Mouse (Mus musculus) yolk sac, embryonic 10.5 days (tissue): ENCODE data around the gene Peg10.
A peak's percentile ranks its signal among the peaks of the same experiment; 100 is the strongest.

Source experiments
- DNase-seq: peaks from one replicate; pipeline ENCODE4 v3.0.0-alpha.2; 2017; ENCODE audit warnings: low spot score

Peg10 gene

DNA sequence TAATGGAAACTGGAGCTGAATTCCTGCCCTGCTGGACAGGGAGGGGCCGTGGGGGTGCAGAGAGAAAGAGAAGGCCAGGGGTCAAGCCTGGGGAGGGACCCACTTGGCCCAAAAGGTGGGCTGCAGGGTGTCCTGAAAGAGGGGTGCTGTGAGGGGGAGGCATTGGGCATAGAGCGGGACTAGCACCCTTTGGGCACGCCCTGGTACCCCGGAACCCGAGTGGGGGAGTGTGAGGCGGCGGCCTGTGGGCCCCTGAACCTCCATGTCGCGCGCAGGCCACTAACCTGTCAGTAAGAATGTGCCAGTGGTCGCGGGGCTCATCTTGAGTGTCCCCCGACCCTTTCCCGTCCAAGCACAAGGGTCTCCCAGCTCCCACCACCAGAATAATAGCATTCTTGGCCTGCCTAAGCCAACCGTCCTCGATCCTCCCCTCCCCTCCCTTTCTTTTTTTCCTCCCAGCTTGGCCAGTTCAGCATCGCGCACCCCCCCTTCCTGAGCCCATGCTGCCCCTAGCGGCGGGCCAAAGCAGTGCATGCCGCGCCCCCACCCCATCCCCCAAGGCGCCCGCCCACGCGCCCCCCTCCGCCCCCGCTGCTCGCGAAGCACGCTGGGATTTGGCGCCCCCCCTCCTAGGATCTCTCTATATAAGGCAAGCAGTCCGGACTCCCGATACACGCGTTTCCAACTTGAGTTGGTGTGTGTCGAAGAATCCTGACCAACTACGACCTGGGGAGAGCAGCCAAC is at the start of gene Peg10, which contains the start of gene Sgce:
Gene Peg10 (plus strand): TSS at position 611 of the 744 bp plus-strand sequence.
Gene Sgce (minus strand): TSS at position 512 of the 744 bp plus-strand sequence.
- DNase-seq, result peak; percentile 88

DNA sequence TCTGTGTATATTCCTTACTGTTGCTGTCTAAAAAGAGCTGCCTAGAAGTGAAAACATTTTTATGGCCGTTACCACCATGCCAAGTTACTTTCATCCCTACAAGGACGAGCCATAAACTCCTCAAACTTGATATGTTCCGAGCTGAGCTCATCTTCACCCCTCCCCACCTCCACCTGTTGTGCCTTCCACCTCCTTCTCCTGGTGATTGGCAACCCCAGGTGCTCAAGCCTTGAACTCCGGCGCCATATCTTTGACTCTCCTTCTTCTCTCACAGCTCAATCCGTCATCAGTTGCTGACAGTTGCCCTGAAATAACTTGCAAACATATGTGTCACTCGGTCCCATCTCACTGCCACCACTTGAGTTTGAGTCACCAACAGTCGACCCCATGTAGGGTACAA is 45.5 kb upstream of the Peg10 start:
- no peak for DNase-seq

DNA sequence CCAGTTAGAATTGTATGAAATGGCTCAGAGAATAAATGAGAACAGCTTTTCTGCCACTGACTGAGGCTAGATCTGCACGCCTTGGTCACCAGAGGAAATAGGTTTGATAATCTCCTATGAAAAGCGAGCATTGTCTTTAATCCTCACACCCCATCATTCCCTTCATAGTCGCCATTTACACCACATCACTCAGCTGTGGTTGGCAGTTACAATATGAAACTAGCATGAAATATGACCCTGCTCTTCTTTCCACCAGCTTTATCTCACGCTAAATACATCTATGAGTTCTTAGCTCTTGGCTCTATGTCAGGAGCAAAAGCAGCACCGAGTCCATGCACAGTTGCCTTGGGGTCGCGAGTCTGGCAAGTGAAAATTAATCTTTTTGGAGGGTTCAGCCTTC is 43.2 kb upstream of the Peg10 start:
- DNase-seq, result no peak

DNA sequence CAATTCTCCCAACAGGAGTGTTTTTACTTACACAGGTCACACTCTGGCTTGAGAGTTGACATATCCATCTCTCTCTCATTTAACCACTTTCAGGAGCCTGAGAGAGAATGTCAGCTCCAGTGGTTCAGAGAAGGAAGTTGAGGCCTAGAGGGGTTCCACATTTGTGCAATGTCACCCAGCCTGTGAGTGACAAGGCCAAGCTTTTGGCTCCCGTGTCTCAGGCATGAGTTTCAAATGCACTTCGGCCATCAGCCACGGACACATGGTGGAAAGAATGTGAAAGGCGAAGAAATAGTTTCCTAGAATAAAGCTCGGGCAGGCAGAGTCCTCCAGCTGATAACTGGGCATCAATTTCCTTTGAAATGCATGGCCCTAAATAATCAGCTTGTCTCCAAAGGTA is 40.7 kb upstream of the Peg10 start:
- DNase-seq, result no peak

DNA sequence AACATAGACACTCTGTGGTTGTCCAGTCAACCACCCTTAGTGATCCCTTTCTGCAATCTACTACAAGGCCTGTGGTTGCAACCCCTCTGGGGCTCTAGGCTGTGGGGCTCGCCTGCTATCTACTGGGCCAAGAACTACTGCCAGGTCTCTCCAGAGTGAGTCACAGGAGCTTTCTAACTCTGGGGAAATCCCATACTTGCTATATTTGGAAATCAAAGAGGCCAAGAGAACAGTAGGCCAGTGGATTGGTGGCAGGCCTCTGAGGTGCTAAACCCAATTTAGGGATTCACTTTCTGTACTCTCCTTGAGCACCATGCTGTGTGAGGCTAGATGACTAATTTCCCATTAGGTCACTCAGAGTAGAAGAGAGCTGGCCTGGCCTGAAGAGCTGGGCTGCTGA is 38.1 kb upstream of the Peg10 start:
- no peak for DNase-seq

DNA sequence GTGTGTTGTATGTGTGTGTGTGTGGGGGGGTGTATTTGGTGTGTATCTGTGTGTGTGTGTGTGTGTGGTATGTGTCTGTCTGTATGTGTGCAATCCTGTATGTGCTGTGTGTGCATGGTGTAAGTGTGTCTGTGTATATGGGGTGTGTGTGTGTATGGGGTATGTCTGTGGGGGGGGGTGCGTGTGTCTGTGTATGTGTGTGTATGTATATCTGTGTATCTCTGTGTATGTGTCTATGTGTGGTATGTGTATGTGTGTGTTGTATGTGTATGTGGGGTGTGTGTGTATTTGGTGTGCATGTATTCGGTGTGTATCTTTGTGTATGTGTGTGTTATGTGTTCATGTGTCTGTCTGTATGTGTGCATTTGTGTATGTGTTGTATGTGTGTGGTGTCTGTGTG is 30.9 kb upstream of the Peg10 start:
- DNase-seq, result no peak

DNA sequence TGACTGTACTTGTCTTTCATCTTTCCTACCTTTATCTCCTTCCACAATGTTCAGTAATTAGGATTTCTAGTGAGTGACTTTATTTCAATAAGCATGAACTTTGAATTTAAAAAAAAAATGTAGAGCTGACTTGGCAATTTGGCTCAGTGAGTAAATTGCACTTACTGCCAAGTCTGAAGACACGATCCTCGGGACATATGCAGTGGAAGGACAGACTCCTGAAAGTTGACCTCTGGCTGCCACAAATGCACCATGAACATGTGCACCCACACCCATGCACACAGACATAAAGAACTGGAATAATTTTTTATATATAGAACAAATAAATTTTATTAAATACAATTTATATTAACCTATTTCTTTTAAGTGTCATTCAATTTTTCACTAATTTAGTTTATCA is 29.8 kb upstream of the Peg10 start:
- no peak for DNase-seq

DNA sequence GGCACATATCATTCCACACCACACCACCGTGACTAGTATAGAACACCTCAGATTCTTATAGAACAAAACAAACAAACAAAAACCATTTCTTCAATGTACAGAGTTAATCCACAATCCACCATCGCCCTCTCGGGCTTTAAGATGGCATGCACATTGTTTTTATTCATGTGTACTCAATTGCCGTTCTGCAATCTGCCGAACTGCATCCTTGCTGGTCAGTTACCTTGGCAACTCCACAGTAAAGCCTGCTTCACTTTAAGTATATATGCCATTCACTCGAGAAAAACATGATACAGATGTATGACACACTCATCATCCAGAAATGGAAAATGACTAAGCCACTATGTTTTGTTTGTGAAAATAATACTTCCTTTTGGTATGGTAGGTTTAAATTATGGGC is 25.0 kb upstream of the Peg10 start:
- DNase-seq, result no peak

DNA sequence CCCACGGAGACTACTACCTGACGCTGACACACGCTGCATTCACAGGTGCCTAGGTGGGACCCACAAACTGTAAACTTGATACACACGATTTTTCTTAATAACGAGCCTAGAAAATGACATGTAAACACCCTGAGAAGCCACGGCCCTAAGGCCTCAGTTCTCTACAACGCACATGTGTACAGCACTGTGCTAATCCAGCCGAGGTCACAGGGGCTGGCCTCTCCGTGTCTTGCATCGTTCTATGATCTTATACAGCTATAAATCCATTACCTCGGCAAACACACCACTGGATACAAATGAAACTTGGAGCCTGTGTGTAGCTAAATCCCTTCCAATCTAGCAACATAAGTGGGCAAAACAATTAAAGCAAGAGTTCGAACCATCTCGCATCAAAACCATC is 24.4 kb upstream of the Peg10 start:
- DNase-seq, result no peak

DNA sequence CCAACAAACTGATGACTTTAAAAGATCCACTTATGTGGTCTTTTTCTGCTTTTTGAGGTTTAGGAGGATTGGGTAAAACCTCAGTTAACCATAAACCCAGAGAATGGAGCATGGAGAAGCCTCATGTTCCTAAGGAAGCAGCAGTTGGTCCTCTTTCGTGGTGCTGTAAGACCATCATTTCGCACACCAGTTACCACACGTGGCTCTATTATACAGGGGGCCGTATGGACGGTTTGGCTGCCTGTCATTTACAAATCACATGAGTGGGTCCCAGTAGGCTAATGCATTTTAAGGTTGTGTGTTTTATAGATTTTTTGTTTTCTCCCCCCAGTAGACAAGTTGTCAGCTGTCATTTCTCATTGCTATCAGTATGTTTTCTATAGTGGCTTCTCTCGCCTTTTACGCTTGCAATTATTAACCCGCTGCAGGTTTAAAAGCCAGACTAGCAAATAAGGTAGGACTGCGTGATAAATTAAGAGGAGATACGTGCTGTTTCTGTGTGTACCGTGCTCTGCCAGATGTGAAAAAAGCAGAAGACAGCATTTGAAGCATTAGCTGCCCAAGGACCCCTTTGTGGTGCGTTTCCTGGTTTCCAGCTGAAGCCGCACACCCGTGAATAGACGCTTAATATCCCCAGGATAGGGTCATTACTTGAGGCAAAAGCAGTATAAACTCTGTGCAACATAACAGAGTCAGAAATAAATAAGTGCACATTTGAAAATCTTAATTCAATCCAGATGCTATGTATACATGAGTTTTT is 22.9 kb upstream of the Peg10 start:
- DNase-seq, result peak; percentile 65

DNA sequence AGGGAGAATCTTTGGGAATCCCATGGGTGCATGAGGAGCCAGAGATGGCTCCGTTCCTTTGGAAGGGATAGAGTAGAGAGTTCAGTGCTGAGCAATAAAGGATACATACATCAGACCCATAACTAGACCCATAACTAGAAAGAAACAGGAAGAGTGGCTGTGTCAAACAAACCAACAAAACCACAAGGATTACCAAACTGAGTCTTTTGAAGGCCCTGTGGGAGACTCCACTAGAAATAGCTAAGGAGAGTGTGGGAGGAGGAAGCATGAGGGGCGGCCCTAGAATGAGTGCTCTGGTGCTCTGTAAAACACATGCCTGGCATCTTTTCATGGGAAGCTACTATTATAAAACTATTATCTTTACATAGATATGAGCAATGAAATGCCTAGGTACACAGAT is 18.8 kb upstream of the Peg10 start:
- DNase-seq, result no peak

DNA sequence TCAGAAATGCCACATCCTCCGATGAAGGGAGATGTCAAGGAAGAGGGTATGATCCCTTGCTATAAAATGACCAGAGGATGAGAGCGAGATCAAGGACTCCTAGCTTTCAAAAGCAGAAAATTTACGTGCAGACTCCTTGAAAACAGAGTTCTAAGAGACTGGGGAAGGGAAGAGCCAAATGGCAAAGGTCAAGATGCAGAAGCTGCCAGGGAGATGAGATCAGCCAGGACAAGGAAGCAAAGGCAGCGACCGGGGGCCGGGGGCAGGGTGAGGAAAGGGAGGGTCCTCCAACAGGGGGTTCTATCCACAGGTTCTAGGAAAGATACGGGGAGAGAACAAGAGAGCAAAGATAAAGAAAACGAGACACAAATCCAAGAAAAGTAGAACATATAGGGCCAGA is 15.4 kb upstream of the Peg10 start:
- DNase-seq, result peak; percentile 76

DNA sequence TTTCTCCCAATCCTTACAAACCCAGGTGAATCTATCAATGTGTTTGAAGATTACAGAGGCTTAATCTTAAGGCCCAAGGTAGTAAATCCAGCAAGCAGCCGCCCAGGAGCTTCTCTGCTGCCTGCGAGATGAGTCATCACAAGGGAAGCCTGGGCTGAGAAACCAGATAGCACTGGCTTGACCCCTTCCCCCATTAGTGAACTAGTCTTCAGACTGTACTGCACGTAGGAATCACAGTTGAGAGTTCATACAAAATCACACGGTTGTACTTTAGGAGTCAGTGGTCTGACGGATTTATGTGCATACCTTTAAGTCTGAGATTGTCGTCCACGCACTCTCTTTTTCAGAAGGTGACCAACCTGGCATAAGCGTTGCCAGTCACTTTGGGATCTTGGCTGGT is 13.9 kb upstream of the Peg10 start:
- peak; percentile 86 for DNase-seq

DNA sequence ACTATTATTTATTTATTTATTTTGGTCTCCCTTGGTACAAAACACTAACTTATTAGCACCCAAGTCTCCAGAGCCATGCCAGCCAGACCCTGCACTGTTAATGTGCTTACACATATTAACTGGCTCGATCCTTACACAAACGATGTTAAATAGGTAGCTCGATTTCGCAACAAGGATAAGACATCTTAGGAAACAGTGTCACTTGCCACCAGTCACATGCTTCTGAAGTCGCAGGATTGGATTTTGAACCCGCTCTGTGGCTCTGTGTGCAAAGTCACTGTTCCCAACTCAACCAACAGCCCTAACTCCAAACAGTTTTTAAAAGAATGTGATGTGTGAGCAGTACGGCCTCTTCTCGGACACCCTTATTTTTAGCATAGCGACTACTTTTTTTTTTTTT is 10.7 kb upstream of the Peg10 start:
- DNase-seq, result peak; percentile 80

DNA sequence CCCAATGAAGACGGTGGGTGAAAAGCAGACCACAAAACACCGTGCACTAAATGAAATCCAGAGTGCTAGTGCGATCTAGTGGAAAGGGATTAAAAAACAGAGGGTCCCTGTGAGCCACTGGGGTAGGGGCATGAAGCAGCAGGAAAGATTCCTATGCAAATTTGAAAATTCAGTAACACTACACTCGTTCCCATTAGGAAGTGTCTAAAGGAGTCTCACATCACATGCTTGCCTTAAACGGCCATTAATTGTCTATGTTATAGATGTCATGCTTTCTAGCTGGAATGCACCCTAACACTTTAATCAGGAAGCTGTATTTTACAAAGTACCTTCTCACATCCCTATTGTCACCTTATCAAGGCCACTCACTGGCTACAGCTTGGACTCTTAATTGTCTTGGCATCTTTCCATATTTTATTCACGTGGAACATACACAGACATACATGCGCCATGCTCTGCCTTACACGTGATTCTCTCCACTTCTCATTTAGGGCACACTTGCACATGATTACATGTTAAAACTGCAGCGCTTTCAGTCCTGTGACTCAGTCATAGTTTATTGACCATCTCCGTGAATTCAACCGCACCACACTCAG is 9.0 kb upstream of the Peg10 start:
- no peak for DNase-seq

DNA sequence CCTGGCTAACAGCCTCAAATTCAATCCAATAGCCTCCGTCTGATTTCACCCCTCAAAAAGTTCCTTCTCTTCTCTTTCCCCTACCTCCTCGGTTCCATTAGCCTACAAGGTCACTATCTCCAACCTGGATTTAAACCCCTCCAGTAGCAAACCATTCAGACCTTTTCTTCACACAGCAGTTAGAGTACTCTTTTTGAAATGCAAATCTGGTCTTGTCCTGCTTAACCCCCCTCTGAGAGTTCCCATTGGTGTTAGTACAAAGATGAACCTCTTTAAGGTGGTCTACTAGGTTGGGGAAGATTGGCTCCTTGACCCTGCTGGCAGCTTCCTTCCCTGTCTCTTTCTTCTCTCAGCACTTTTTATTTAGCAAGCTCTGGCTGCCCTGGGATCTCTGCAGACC is 8.4 kb upstream of the Peg10 start:
- no peak for DNase-seq

DNA sequence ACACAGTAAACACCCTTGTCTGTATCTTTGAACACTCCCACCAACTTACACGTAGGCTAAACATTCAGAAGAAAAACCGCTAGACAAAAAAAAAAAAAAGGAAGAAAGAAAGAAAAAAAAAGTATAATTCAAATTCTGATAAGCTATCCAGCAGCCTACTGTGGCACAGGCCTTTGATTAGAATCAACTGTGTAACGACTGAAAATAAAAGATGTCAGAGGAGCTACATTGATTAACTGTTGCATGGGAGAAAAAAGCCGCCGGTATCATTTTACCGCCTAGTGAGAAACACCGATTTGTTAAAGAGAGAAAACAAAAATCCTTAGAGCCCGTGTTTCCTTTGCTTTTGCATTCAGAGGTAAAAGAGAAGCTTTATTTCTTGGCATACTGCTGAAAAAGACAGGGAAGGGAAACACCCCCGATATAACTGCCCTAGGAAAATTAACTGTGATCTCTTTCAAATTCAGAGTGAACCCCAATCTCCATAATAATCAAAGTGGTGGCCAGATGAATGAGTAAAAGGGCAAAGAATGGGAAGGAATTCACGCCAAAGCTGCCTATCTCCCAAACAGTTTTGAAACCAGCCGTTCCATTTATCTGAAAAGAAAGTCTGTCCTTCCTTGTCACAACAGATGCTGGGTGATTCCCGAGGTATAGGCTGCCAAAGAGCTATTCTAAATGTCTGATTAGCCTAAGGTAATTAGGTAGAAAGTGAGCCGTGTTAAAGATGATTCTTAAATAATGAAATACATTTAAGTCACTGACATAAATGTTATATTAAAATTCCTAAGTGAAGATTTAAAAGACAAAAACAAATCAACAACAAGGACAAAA is 7.4 kb upstream of the Peg10 start:
- DNase-seq, result no peak

DNA sequence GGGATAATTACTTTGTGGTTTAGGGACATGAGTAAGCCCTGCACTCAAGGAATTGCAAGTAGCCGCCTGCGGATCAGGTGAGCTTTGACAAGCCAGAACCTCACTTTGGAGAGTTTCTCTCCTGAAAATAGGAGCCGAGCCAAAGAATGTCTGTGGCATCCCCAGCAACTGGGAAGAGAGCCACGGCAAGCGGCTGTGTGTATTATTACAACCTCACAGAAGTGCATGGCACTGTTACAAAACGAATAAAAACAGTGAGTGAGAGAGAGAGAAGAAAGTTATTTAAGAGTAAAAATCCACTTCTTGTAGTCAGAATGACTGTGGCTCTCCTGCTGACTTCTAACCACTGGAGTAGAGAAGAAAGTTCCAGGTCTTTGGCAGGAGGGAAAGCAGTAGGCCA is 6.6 kb upstream of the Peg10 start:
- no peak for DNase-seq

DNA sequence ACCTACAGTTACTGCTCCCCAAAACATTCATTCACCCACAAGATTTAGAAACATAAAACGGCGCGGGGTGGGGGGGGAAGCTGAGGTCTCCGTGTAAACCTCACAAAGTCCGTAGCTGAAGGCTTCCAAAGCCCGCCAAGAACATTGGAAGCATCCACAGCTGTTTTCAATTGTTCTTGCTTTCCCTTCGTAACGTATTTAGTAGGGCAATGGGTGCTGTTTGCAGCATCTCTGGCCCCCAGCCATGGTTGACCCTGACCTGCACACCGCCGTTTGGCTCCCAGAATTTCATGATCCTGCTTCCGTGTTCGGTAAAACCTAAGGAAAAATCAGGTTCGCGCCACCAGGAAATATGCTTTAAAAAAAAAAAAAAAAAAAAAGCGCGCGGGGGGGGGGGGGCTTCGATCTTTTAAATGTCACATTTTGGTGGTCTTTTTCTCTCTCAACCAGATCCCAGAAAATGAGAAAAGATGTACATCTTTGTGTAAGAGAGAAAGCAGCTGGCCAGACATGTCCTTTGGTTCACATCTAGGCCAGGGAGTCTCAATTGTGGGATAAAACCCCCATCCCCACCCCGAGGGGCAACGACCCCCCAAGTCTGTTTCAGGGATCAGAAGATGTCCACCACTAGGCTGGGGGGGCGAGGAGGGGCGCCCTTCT is 940 bp upstream of the Peg10 start:
- DNase-seq, result no peak

DNA sequence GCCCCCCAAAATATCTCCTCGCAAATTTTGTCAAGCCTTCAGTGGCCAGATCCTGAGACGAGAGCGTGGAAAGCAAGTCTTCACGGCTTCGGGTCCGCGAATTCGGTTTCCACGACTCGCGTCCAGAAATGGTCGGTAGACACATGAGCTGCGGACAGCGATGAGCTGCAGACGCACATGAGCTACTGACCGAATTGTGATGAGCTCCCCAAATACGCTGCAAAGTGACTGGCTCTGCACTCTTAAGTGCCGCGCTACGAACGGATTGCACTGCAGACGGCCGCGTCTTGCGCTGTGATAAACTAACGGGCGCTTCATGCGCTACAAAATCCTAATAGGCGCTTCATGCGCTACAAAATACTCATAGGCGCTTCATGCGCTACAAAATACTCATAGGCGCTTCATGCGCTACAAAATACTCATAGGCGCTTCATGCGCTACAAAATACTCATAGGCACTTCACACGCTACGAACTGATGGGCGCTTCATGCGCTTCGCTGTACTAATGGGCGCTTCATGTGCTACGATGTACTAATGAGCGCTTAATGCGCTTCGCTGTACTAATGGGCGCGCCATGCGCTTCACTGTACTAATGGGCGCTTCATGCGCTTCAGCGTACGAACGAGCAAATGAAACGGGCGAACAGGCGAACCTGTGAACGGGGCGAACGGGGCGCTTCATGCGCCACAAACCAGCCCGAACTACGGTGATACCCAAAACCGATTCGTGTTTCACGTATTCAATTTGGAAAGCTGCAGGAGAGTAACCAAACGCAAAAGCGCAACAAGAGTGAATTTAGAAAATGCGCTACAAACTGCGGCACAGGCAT is 785 bp downstream of the Peg10 start:
- DNase-seq, result peak; percentile 71

DNA sequence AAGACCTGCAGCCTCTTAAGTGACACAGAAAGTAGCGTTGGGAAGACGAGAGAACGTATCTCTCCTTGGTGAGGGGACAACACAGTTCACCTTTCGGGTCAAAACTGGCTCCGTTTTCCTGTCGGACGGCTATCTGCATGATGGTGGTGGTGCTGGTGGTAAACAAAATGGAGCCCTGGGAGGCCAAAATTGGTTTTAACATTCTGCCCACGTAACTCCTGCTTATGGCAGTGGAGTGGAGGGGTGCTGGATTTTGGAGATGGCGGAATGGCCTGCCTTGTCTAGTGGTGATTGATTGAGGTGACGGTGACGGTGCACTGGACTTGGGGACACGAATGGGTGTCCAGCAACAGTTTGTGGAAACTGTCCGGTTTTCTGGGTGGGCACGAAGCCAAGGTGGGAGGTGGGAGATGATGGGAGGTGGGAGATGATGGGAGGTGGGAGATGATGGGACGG is 1.4 kb downstream of the Peg10 start:
- no peak for DNase-seq
